Mouse (Mus musculus): ENCODE data around the gene Tti1. TPM values are rescaled to one million over a fixed set of nuclear protein-coding genes. Genes with fewer than 3 reads are reported as not detected.

Gene Tti1
- polyA plus RNA-seq (2015; fragmentation: Nextera tagmentation; extraction: Ambion mirVana), result 20.6 and 22.2 TPM in 2 replicates

DNA sequence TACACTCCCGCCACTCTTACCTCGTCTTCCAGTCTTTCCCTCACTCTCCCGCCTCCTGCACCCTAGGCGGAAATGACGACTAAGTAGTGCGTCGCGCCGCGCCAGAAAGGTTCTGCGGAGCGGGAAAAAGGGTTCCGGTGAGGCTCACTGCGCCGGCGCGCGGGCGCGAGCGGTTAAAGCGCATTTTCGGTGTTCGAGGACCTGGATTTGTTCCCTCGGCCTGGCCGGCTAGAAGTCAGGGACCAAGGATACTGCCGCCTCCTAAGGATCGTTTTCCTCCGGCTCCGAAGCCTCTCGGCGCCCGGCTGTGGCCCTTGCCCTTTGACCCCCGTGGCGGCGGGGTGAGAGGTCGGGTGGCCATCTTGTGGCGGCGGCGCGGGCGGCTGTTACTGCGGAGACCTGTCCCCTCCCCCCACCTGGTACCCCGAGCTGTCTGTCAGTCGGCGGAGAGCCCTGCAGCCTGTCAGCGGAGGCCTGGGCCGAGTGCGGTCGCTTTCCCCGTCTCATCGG lies at the start of gene Tti1, which contains the start of gene Rprd1b:
Gene Tti1 (minus strand): TSS at position 80 of the 510 bp plus-strand sequence.
Gene Rprd1b (plus strand): TSS at position 144 of the 510 bp plus-strand sequence.
- ATAC-seq, result peak; percentile 97
- peaks cover 43% of the 10 kb centered on the region for H3K4me1 ChIP-seq (replicated peaks)
- WGBS, result under 1% methylated on average over 52 of the region's 52 CpGs

DNA sequence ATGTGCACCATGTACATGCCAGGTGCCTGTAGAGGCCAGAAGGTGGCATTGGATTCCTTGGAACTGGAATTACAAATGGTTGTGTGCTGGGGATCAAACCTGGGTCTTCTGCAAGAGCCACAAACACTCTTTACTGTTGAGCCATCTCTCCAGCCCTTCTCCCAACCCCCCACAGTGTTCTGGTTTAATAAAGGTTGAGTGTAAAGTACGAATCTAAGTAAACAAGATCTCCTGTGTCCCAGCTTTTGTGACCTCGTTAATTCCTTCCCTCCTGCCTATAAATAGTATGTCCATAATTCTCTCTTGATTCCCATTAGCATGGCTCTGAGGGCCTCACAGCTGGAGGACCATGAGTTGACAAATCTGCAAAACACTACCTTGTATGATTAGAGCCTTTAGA lies 49.7 kb upstream of the Tti1 start:
- Histone ChIP-seq H3K4me2 (replicated peaks) (no peak overlapping the region), H3K27ac (no peak overlapping the region), H3K9me3 (no peaks in the 10 kb centered on the region), H3K36me3 (peaks cover 35% of the 10 kb centered on the region), H3K4me1 (replicated peaks) (no peaks in the 10 kb centered on the region), H3K4me3 (replicated peaks) (no peak overlapping the region), H3K9ac (replicated peaks) (no peak overlapping the region), H3K27me3 (no peaks in the 10 kb centered on the region)
- 67% methylated on average over 2 of the region's 2 CpGs for WGBS
- ATAC-seq, result no peak

More for the DNA sequence above, at the start of gene Tti1, which contains the start of gene Rprd1b:
- Histone ChIP-seq H3K4me3 (replicated peaks) (peak within 1 kb of the TSS; percentile 99), H3K9me3 (no peaks in the 10 kb centered on the region), H3K36me3 (no peaks in the 10 kb centered on the region), H3K27me3 (no peaks in the 10 kb centered on the region), H3K9ac (replicated peaks) (peak within 1 kb of the TSS; percentile 93), H3K27ac (peak within 1 kb of the TSS; percentile 85), H3K4me2 (replicated peaks) (peak within 1 kb of the TSS; percentile 86)

DNA sequence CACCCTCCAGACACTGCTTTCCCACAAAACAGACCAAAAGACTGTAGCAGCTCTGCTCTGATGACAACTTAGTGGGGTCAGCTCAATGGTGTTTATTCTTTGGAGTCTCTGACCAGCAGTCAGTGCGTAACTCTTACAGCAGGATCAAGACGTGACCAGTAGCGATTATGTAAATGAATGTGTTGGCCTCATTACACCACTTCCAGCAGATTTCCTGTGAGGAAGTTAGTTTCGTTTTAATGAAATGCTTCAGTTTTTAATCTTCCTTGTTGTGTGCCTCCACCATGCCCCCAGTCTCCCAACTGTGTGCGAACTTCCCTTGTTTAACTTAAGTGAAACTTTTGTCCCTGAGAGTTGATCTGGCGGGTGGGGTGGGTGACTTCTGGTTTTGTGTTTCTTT lies 48.5 kb upstream of the Tti1 start:
- peaks cover 46% of the 10 kb centered on the region for H3K36me3 ChIP-seq

DNA sequence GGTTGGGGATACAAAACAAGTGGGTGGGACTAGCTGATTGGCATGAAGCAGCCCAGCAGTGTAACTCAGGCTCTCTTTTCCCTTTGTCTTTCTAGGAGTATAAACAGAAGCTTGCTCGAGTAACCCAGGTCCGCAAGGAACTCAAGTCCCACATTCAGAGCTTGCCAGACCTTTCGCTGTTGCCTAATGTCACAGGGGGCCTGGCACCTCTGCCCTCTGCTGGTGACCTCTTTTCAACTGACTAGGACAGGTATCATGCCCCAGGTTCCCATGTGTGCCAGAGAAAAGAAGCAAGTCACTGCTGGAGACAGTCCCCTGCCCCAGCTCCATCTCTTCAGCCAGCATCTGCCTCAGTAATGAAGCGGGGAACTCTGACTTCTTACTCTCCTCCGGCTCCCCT lies 46.6 kb upstream of the Tti1 start:
- Histone ChIP-seq H3K4me1 (replicated peaks) (no peaks in the 10 kb centered on the region), H3K4me2 (replicated peaks) (no peak overlapping the region), H3K36me3 (peaks cover 64% of the 10 kb centered on the region), H3K9me3 (no peaks in the 10 kb centered on the region), H3K9ac (replicated peaks) (no peak overlapping the region), H3K27me3 (no peaks in the 10 kb centered on the region), H3K27ac (no peak overlapping the region), H3K4me3 (replicated peaks) (no peak overlapping the region)
- no peak for ATAC-seq
- 88% methylated on average over 5 of the region's 5 CpGs for WGBS

More for the DNA sequence above, 48.5 kb upstream of the Tti1 start:
- WGBS, result 86% methylated on average over 6 of the region's 6 CpGs
- H3K27me3 ChIP-seq, result no peaks in the 10 kb centered on the region
- H3K4me1 ChIP-seq (replicated peaks), result no peaks in the 10 kb centered on the region
- H3K4me2 ChIP-seq (replicated peaks), result no peak overlapping the region
- no peak overlapping the region for H3K4me3 ChIP-seq (replicated peaks)
- H3K9ac ChIP-seq (replicated peaks), result no peak overlapping the region
- H3K9me3 ChIP-seq, result no peaks in the 10 kb centered on the region
- ATAC-seq, result no peak
- H3K27ac ChIP-seq, result no peak overlapping the region

DNA sequence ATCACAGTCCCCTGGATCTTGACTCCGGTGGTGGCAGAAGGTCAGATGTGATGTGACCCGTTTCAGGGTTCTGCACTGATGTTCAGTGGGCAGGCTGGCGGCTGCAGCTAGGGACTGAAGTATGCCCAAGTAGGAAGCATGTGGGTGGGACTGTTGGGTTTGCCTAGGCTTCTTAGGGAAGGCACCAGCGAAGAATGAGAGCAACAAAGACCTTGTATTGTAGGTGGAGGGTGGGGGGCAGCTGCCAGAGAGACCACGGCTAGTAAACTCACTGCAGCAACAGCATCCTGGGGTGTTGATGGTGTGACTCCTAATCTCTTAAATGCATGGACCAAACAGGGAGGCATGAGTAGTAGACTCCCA lies 43.4 kb upstream of the Tti1 start:
- H3K36me3 ChIP-seq, result peaks cover 68% of the 10 kb centered on the region
- H3K9ac ChIP-seq (replicated peaks), result no peak overlapping the region
- WGBS, result 96% methylated on average over 5 of the region's 5 CpGs
- H3K4me1 ChIP-seq (replicated peaks), result no peaks in the 10 kb centered on the region
- H3K4me3 ChIP-seq (replicated peaks), result no peak overlapping the region
- H3K4me2 ChIP-seq (replicated peaks), result no peak overlapping the region
- H3K9me3 ChIP-seq, result no peaks in the 10 kb centered on the region
- no peaks in the 10 kb centered on the region for H3K27me3 ChIP-seq
- ATAC-seq, result no peak
- H3K27ac ChIP-seq, result no peak overlapping the region

DNA sequence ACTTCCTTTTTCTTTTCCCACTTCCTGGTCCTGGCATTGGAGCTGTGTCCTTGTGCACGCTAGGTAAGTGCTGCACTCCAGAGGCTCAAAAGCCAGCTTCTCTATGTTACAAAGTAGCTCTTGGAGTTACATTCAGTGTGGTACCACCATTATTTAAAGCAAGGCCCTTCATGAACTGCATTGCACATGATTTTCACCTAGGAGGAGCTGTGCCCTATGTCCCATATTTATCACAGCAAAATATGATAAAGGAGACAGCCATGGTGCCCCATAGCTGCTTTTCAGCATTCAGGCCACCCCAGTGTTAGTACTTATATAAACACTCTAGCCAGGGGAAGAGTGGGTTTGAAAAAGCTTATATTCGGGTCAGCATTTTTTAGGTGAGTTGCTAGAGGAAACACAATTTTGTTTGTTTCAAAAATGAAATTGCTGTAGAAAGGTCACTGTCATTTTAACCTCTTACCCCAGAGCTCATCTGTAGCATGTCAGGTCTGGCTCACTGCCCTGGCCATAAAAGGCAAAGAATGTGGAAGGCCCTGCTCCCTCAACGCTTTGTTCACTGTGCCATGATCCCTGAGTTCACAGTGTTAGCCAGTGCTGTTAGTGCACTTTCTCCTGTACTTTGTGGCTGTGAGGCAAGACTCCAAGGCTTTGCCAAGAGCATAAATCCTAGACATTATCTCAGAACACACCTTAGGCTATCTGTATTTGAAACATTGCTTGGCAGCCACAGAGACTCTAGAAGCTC lies 42.8 kb upstream of the Tti1 start:
- H3K4me3 ChIP-seq (replicated peaks), result no peak overlapping the region
- no peaks in the 10 kb centered on the region; the same call in 1 of the 2 replicates for H3K4me1 ChIP-seq (replicated peaks)
- H3K9ac ChIP-seq (replicated peaks), result no peak overlapping the region
- WGBS, result 93% methylated on average over 3 of the region's 3 CpGs
- peaks cover 63% of the 10 kb centered on the region for H3K36me3 ChIP-seq
- no peak overlapping the region for H3K27ac ChIP-seq
- H3K27me3 ChIP-seq, result no peaks in the 10 kb centered on the region
- H3K4me2 ChIP-seq (replicated peaks), result no peak overlapping the region
- ATAC-seq, result no peak
- H3K9me3 ChIP-seq, result no peaks in the 10 kb centered on the region

DNA sequence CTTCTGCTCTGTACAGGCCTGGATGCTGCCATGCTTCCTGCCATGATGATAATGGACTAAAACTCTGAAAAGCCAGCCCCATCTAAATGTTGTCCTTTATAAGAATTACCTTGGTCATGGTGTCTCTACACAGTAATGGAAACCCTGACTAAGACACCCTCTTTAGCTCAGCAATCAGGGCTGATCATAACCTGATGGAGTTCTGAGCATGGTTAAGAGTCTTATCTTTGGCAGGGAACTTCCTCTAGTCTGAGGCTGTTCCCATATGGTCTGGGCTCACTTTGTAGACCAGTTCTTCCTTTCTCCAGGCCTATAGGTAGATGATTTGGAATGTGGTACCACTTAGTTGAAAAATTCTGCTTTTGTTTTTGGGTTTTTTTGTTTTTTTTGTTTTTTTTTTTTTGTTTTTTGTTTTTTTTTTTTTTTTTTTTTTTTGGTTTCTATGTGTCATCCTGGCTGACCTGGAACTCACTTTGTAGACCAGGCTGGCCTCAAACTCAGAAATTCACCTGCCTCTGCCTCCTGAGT lies 40.3 kb upstream of the Tti1 start:
- peaks cover 51% of the 10 kb centered on the region for H3K36me3 ChIP-seq
- H3K9ac ChIP-seq (replicated peaks), result no peak overlapping the region
- H3K27ac ChIP-seq, result no peak overlapping the region
- H3K9me3 ChIP-seq, result no peaks in the 10 kb centered on the region
- ATAC-seq, result no peak
- no peaks in the 10 kb centered on the region for H3K27me3 ChIP-seq
- no peak overlapping the region for H3K4me2 ChIP-seq (replicated peaks)
- H3K4me3 ChIP-seq (replicated peaks), result no peak overlapping the region
- no peaks in the 10 kb centered on the region; the same call in 1 of the 2 replicates for H3K4me1 ChIP-seq (replicated peaks)

DNA sequence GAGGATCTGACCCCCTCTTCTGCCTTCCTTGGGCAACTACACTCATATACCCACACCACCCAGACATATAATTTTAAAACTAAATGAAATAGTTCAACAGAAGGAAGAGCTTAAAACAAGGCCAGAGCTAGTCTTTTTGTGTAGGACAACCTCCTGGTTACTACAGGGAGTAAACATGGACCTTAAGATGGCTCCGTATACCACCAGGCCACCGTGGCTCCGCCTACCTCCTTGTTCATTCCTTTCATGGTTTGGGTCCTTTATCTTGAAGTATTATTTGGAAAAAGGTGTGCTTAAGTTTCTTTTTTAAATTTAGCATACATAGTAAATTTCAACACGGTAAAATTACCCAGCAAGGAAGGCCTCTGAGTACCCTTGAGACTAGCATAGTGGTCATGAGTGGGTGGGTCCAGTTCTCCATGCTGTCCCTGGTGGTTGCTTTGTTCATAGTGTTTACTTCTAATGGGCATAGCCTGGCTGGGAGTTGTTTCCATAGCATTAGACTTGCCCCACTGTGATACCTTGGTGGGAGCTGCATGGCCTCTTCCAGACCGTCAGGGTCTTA lies 39.1 kb upstream of the Tti1 start:
- Histone ChIP-seq H3K9me3 (no peaks in the 10 kb centered on the region), H3K9ac (replicated peaks) (no peak overlapping the region), H3K4me2 (replicated peaks) (no peak overlapping the region), H3K4me3 (replicated peaks) (no peak overlapping the region), H3K27me3 (no peaks in the 10 kb centered on the region), H3K4me1 (replicated peaks) (no peaks in the 10 kb centered on the region; the same call in 1 of the 2 replicates), H3K27ac (no peak overlapping the region), H3K36me3 (peaks cover 50% of the 10 kb centered on the region)
- ATAC-seq, result no peak
- 97% methylated on average over 5 of the region's 5 CpGs for WGBS

DNA sequence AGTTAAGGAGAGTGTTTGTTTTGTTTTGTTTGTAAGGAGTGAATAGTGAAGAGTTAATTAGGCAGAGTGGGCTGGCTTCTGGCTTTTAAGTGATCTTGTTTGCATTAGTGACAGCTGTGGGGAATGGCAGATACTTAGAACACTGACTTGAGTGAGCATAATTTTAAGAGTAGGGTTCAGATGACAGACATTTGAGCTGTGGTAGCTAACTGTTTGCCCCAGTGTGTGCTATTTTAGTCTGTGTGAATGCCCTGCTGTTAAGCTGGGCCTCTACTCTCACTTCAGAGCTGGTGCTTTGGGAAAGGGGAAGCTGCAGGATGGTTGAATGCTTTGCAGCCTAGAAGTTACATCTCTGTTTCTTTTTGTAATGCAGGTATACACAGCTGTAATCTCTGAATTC lies 38.2 kb upstream of the Tti1 start:
- no peaks in the 10 kb centered on the region for H3K27me3 ChIP-seq
- H3K9me3 ChIP-seq, result no peaks in the 10 kb centered on the region
- no peaks in the 10 kb centered on the region; the same call in 1 of the 2 replicates for H3K4me1 ChIP-seq (replicated peaks)
- no peak overlapping the region for H3K4me2 ChIP-seq (replicated peaks)
- H3K9ac ChIP-seq (replicated peaks), result no peak overlapping the region
- peaks cover 48% of the 10 kb centered on the region for H3K36me3 ChIP-seq
- H3K27ac ChIP-seq, result no peak overlapping the region
- no peak overlapping the region for H3K4me3 ChIP-seq (replicated peaks)
- ATAC-seq, result no peak

DNA sequence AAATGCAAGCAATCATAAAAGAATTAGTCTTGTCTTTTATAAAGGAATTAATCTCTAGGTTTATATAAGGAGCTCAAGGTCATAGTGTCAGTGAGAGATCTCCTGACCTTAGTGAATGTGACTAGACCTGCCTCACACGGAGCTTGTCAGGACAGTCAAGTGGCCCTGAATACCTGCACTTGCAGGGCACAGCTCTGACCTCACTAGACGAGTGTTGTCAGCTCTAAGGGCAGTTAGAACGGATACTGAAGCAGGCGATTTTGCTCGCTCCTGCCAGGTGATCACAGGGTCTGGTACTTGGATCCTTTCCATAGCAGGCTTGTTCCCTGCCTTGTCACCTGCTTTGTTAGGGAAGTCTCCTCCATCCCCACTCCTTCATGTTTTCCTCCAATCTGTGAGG lies 36.8 kb upstream of the Tti1 start:
- Histone ChIP-seq H3K4me3 (replicated peaks) (no peak overlapping the region), H3K4me1 (replicated peaks) (no peaks in the 10 kb centered on the region; the same call in 1 of the 2 replicates), H3K9ac (replicated peaks) (no peak overlapping the region), H3K36me3 (peaks cover 45% of the 10 kb centered on the region), H3K27me3 (no peaks in the 10 kb centered on the region), H3K27ac (no peak overlapping the region), H3K9me3 (no peaks in the 10 kb centered on the region), H3K4me2 (replicated peaks) (no peak overlapping the region)
- 82% methylated on average over 5 of the region's 5 CpGs for WGBS
- ATAC-seq, result no peak

DNA sequence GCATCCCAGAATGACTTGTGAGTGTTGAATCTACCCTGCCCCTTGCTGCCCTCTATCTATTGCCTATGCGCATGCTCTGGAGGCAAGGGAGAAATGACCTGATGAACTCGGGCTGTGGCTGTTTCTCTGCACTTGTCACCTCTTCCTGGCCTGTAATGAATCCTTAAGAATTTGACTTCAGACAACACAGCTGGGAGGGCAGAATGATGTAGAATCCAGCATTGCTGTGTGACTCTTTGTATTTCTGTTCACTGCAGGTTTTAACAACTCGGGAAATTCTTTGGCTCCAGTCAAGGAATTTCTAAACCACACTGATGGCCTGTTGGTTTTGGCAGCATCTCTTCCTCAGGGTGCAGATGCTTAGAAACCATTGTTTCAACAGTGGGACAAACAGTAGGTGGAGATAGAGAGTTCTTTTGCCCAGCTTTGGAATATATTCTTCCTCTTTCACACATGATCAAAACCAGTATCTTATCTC lies 36.4 kb upstream of the Tti1 start:
- H3K36me3 ChIP-seq, result peaks cover 46% of the 10 kb centered on the region
- no peaks in the 10 kb centered on the region for H3K9me3 ChIP-seq
- no peak overlapping the region for H3K4me3 ChIP-seq (replicated peaks)
- no peak overlapping the region for H3K27ac ChIP-seq
- ATAC-seq, result no peak
- peaks cover under 1% of the 10 kb centered on the region for H3K4me1 ChIP-seq (replicated peaks)
- no peak overlapping the region for H3K4me2 ChIP-seq (replicated peaks)
- H3K27me3 ChIP-seq, result no peaks in the 10 kb centered on the region
- WGBS, result 71% methylated on average over 3 of the region's 3 CpGs
- H3K9ac ChIP-seq (replicated peaks), result no peak overlapping the region

DNA sequence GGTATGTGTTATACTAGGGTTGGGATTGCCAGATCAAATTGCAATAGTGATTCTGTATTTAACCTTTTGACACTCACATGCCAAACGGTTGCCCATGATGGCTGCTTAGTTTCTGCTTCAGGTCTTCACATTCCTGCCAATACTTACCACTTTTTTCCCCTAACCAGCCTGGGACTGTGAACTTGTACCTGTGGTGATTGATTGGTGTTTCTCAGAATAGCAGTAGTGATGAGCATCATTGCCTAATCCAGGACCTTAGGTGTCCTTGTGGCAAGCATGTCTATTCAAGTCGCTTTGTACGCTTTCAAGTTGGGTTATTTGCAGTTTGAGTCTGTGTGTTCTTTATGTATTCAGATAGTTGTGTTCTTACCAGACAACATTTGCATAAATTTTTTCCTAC lies 34.8 kb upstream of the Tti1 start:
- no peak overlapping the region for H3K4me3 ChIP-seq (replicated peaks)
- no peak overlapping the region for H3K4me2 ChIP-seq (replicated peaks)
- no peak overlapping the region for H3K27ac ChIP-seq
- no peaks in the 10 kb centered on the region for H3K27me3 ChIP-seq
- 91% methylated on average over 3 of the region's 3 CpGs for WGBS
- H3K4me1 ChIP-seq (replicated peaks), result peaks cover 6% of the 10 kb centered on the region
- ATAC-seq, result no peak
- no peak overlapping the region for H3K9ac ChIP-seq (replicated peaks)
- H3K9me3 ChIP-seq, result no peaks in the 10 kb centered on the region
- H3K36me3 ChIP-seq, result peaks cover 57% of the 10 kb centered on the region
